Mouse (Mus musculus): Measurements from ENCODE around the gene Usp7.

- TF ChIP-seq GATA1 (IDR thresholded peaks at IDR 0.05; ENCODE audit: borderline replicate concordance, low read length) = no peak
- TF ChIP-seq FLI1 (IDR thresholded peaks at IDR 0.05; ENCODE audit: low read length) = no peak
These were observed 100.9 kb downstream of the Usp7 start for GRCm38 (mm10) chr16:8691206-8691605.
